Mouse (Mus musculus): Measurements from ENCODE around the gene Ptpn12. TPM values are rescaled to one million over a fixed set of nuclear protein-coding genes. Genes with fewer than 3 reads are reported as not detected.

Gene Ptpn12
- polyA plus RNA-seq, 1 experiment from 2014 or later = 35.5 TPM

DNA sequence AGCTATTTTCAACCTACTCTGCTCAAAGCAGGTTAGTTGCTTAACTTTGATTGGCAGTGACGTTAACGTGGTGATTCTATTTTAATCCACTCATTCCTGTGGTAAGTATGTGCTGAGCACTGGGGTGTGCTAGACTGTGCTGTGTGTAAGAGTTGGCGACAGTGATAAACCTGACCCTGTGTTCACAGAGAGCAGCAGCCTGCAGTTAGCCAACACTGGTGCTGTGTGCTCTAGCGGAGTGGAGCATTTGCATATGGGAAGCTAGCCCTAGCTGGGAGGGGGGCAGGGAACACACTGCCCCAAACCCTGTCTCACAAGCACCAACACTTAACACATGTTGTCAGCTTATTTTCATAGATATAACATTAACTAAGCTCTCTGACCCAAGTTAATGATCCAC is 87.8 kb downstream of the Ptpn12 start:
- peak; percentile 23 for DNase-seq (ENCODE audit: low spot score)
- ATAC-seq = peak; percentile 57; the same call in 1 of the 2 replicates
- 51% methylated on average over 4 of the region's 4 CpGs for WGBS

DNA sequence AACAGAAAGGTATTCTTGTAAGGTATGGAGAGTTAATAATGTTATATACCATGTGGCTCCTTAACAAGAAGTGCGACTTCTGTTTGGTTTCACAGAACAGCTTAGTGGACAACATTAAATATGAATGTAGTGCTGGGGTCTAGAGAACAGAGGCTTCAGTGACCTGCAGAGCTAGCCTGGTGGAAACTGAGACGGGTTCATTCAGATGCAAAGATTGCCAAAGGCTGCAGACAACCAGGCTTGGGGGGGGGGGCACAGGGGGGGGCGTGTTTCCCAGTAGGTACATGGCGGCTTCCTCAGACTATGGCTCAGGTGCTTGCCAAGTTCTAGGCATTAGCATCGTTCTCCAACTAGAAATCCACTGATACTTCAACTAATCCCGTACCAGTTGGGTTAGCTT is 91.3 kb downstream of the Ptpn12 start:
- Histone ChIP-seq H3K36me3 (ENCODE audit: control insufficient read depth, insufficient read depth, low read length) (no peaks in the 10 kb centered on the region), H3K4me3 (ENCODE audit: low read depth, low read length) (no peak overlapping the region), H3K4me1 (ENCODE audit: control insufficient read depth, insufficient read depth, low read length) (no peaks in the 10 kb centered on the region), H3K27me3 (replicated peaks; ENCODE audit: control insufficient read depth, insufficient read depth, low read length) (no peaks in the 10 kb centered on the region), H3K27ac (ENCODE audit: low read depth, low read length) (no peak overlapping the region), H3K9me3 (replicated peaks; ENCODE audit: control insufficient read depth, low read length) (no peaks in the 10 kb centered on the region), H3K9ac (ENCODE audit: low read length) (no peak overlapping the region), H3K4me2 (ENCODE audit: low read length) (no peak overlapping the region)
- 72% methylated on average over 6 of the region's 6 CpGs for WGBS
- DNase-seq (ENCODE audit: low spot score) = no peak
- no peak for ATAC-seq

More for the DNA sequence above, 87.8 kb downstream of the Ptpn12 start:
- Histone ChIP-seq H3K4me1 (ENCODE audit: control insufficient read depth, insufficient read depth, low read length) (no peaks in the 10 kb centered on the region), H3K27ac (ENCODE audit: low read depth, low read length) (no peak overlapping the region), H3K4me2 (ENCODE audit: low read length) (no peak overlapping the region), H3K9me3 (replicated peaks; ENCODE audit: control insufficient read depth, low read length) (no peaks in the 10 kb centered on the region), H3K4me3 (ENCODE audit: low read depth, low read length) (no peak overlapping the region), H3K36me3 (ENCODE audit: control insufficient read depth, insufficient read depth, low read length) (no peaks in the 10 kb centered on the region), H3K27me3 (replicated peaks; ENCODE audit: control insufficient read depth, insufficient read depth, low read length) (no peaks in the 10 kb centered on the region), H3K9ac (ENCODE audit: low read length) (no peak overlapping the region)

DNA sequence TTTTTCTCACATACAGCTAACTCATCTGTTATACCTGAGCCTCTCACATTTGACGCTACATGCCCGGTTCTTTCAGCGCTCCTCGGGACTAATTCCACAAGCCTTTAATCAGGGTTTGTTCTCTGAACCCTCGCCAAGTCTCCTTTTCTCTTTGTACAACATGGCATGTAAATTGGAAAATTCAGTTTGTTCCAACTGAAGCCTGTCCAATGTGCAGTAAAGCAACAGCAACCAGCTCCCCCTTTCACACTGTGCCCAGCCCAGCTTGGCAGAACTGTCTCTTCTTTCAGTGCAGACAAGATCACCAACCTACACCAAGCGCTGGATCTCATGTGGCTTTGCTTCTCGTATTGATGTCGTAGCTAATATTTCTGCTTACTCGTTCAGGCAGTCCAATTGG is 92.4 kb downstream of the Ptpn12 start:
- DNase-seq (ENCODE audit: low spot score) = peak; percentile 90
- peak; percentile 80; the same call in 1 of the 2 replicates for ATAC-seq
- 42% methylated on average over 9 of the region's 9 CpGs for whole genome bisulfite sequencing
- no peak overlapping the region; the same call in 1 of the 2 replicates for H3K27ac ChIP-seq (ENCODE audit: low read depth, low read length)
- H3K4me1 ChIP-seq (ENCODE audit: control insufficient read depth, insufficient read depth, low read length) = no peaks in the 10 kb centered on the region
- no peak overlapping the region for H3K9ac ChIP-seq (ENCODE audit: low read length)
- no peaks in the 10 kb centered on the region for H3K27me3 ChIP-seq (replicated peaks; ENCODE audit: control insufficient read depth, insufficient read depth, low read length)
- H3K36me3 ChIP-seq (ENCODE audit: control insufficient read depth, insufficient read depth, low read length) = no peaks in the 10 kb centered on the region
- no peak overlapping the region for H3K4me3 ChIP-seq (ENCODE audit: low read depth, low read length)
- no peaks in the 10 kb centered on the region for H3K9me3 ChIP-seq (replicated peaks; ENCODE audit: control insufficient read depth, low read length)
- no peak overlapping the region for H3K4me2 ChIP-seq (ENCODE audit: low read length)

DNA sequence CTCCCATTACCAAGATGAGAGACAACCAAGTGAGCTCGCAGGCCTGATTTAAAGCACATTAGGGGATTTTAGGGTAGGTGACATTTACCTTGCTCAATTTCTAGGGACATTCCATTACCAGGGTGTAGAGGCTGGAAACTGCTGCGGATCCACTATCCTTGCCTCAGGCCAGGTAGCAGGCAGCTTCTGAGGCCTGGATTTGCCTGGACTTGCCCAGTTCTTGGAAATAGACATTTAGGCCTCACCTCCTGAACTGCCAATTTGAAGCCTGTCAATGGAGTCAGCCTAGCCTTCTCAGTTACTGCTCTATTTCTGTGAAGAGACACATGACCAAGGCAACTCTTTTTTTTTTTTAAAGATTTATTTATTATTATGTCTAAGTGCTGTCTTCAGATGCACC is 94.8 kb downstream of the Ptpn12 start:
- no peak for ATAC-seq

DNA sequence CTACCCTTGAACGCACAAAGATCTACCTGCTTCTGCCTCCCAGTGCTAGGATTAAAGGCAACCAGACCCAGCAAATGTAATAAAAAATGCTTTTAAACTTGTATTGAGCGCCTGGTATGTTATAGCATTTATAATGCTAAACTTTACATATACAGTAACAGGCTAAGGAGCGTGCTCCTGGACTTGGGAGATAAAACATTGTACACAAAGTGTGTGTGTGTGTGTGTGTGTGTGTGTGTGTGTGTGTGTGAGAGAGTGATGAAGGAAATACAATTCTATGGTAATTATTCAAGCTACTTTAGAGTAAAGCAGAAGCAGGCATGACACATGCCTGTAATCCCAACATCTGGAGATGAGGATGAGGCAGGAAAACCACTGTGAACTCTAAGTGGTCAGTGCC is 99.4 kb downstream of the Ptpn12 start, which contains the start of gene Rsbn1l:
Gene Rsbn1l, minus strand, starts transcription at position 101 of the 400 bp plus-strand sequence.
- ATAC-seq = no peak
- 100% methylated on average over 3 of the region's 3 CpGs for WGBS
- H3K9ac ChIP-seq (ENCODE audit: low read length) = no peak within 1 kb of the TSS
- no peak within 1 kb of the TSS for H3K27ac ChIP-seq (ENCODE audit: low read depth, low read length)
- no peak within 1 kb of the TSS for H3K4me2 ChIP-seq (ENCODE audit: low read length)
- 0 out of 2 replicates have a peak, but pooled peaks cover 3% of the 10 kb centered on the region for H3K9me3 ChIP-seq (replicated peaks; ENCODE audit: control insufficient read depth, low read length)
- peaks cover 4% of the 10 kb centered on the region; the same call in 1 of the 2 replicates for H3K4me1 ChIP-seq (ENCODE audit: control insufficient read depth, insufficient read depth, low read length)
- DNase-seq (ENCODE audit: low spot score) = no peak
- H3K36me3 ChIP-seq (ENCODE audit: control insufficient read depth, insufficient read depth, low read length) = no peaks in the 10 kb centered on the region
- no peaks in the 10 kb centered on the region for H3K27me3 ChIP-seq (replicated peaks; ENCODE audit: control insufficient read depth, insufficient read depth, low read length)
- H3K4me3 ChIP-seq (ENCODE audit: low read depth, low read length) = no peak within 1 kb of the TSS

More for the DNA sequence above, 94.8 kb downstream of the Ptpn12 start:
- no peaks in the 10 kb centered on the region for H3K4me1 ChIP-seq (ENCODE audit: control insufficient read depth, insufficient read depth, low read length)
- H3K27ac ChIP-seq (ENCODE audit: low read depth, low read length) = no peak overlapping the region
- WGBS = 97% methylated on average over 2 of the region's 2 CpGs
- no peaks in the 10 kb centered on the region for H3K27me3 ChIP-seq (replicated peaks; ENCODE audit: control insufficient read depth, insufficient read depth, low read length)
- H3K9ac ChIP-seq (ENCODE audit: low read length) = no peak overlapping the region
- H3K4me3 ChIP-seq (ENCODE audit: low read depth, low read length) = no peak overlapping the region
- H3K9me3 ChIP-seq (replicated peaks; ENCODE audit: control insufficient read depth, low read length) = 0 out of 2 replicates have a peak, but pooled peaks cover 3% of the 10 kb centered on the region
- no peak for DNase-seq (ENCODE audit: low spot score)
- H3K36me3 ChIP-seq (ENCODE audit: control insufficient read depth, insufficient read depth, low read length) = no peaks in the 10 kb centered on the region
- no peak overlapping the region for H3K4me2 ChIP-seq (ENCODE audit: low read length)

DNA sequence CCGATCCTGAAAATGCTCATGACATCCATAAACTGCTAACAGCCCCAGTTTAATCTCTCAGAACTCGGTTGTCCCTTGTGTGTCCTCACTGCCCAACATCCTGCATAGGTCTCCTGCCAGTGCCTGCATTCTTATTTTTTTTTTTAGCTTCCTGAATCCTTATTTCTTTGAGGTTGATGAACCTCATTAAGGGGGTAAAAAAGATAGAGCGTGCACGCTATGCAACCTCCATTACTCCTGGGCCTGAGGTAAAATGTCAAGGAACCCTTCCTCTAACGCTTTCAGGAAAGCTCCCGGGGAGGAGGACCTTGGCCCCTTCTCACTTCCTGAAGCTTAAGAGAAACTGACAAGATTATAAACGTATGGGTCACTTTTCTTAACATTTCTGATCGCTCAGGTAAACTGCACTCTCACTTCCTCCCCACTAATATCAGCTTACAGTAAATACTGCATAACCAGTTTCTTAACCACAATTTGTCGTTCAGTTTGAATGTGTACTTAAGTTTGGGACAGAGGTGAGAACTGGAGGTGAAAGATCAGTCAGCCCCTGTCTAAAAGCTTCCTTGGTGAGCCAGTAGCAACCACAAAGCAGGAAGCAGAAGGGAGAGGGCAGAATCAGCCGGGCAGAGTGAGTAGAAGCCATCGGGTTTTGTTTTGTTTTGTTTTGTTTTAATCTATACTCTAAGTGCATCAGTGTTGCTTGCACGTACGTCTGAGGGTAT is 100.4 kb downstream of the Ptpn12 start:
- Histone ChIP-seq H3K4me3 (ENCODE audit: low read depth, low read length) (no peak overlapping the region), H3K4me2 (ENCODE audit: low read length) (no peak overlapping the region), H3K9me3 (replicated peaks; ENCODE audit: control insufficient read depth, low read length) (0 out of 2 replicates have a peak, but pooled peaks cover 3% of the 10 kb centered on the region), H3K36me3 (ENCODE audit: control insufficient read depth, insufficient read depth, low read length) (no peaks in the 10 kb centered on the region), H3K9ac (ENCODE audit: low read length) (no peak overlapping the region), H3K27ac (ENCODE audit: low read depth, low read length) (no peak overlapping the region), H3K27me3 (replicated peaks; ENCODE audit: control insufficient read depth, insufficient read depth, low read length) (no peaks in the 10 kb centered on the region), H3K4me1 (ENCODE audit: control insufficient read depth, insufficient read depth, low read length) (peaks cover 4% of the 10 kb centered on the region; the same call in 1 of the 2 replicates)
- ATAC-seq (no peak), DNase-seq (ENCODE audit: low spot score) (no peak)
- 74% methylated on average over 13 of the region's 13 CpGs for WGBS

DNA sequence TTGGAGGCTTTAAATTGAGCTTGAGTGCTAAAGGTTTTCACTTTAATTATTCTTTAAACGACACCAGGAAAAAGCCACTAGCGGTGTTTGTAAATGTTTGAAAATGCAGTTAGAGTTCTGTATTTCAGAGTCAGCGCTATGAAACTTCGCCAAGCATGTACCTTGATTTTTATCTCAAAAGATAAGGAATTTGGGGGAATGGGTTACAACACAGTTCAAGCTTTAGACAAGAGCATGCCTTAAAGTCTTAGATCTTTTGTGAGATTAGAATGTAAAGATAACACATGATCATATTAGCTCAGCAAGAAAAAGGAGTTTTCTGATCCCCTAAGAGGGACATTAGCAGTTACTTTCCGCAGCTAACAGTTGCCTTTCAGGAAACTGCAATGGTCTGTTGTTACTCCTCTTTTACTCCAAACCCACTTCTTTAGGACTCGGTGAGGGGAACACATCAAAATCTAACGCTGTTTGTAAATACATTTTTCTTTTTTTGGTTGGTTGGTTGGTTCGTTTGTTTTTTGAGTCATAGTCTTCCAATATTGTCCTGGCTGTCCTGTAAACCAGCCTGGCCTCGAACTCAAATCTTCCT is 103.3 kb downstream of the Ptpn12 start:
- Histone ChIP-seq H3K9me3 (replicated peaks; ENCODE audit: control insufficient read depth, low read length) (0 out of 2 replicates have a peak, but pooled peaks cover 3% of the 10 kb centered on the region), H3K9ac (ENCODE audit: low read length) (peak overlapping the region; percentile 94), H3K36me3 (ENCODE audit: control insufficient read depth, insufficient read depth, low read length) (no peaks in the 10 kb centered on the region), H3K4me2 (ENCODE audit: low read length) (peak overlapping the region; percentile 54), H3K27me3 (replicated peaks; ENCODE audit: control insufficient read depth, insufficient read depth, low read length) (no peaks in the 10 kb centered on the region), H3K4me1 (ENCODE audit: control insufficient read depth, insufficient read depth, low read length) (peaks cover 14% of the 10 kb centered on the region), H3K4me3 (ENCODE audit: low read depth, low read length) (peak overlapping the region; percentile 96), H3K27ac (ENCODE audit: low read depth, low read length) (no peak overlapping the region)
- WGBS = 22% methylated on average over 9 of the region's 9 CpGs
- DNase-seq (ENCODE audit: low spot score) (no peak), ATAC-seq (no peak)

DNA sequence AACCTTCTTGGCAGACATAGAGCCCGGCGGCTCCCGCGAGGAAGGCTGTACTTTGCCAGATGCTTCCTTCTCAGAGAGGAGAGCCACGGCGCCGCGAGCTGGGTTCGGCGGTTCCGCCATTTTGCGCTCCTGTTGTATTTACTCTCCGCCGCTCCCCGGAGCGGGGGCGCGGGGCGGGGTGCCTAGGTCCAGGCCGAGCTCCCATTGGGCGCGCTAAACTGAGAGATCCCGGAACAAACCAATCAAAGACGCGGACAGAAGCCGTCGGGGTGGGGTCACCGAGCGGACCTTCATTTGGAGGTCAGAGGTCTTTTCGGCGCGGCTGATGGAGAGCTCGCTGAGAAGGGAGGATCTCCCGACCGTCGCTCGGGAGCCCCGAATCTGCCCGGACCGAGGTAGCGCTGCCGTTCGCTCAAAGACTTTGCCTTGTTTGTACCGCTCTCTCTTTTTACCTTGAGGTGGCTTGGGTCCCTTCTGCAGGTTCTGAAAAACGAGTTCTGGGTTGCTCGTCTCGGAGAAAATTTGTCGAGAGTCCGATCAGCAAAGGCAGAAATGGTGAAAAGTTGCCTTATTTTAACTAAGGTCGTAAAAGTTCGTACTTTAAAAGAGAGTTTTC is 103.9 kb downstream of the Ptpn12 start:
- Histone ChIP-seq H3K36me3 (ENCODE audit: control insufficient read depth, insufficient read depth, low read length) (no peaks in the 10 kb centered on the region), H3K27me3 (replicated peaks; ENCODE audit: control insufficient read depth, insufficient read depth, low read length) (no peaks in the 10 kb centered on the region), H3K27ac (ENCODE audit: low read depth, low read length) (peak overlapping the region; percentile 99), H3K4me2 (ENCODE audit: low read length) (peak overlapping the region; percentile 71), H3K9me3 (replicated peaks; ENCODE audit: control insufficient read depth, low read length) (0 out of 2 replicates have a peak, but pooled peaks cover under 1% of the 10 kb centered on the region), H3K4me3 (ENCODE audit: low read depth, low read length) (peak overlapping the region; percentile 96), H3K4me1 (ENCODE audit: control insufficient read depth, insufficient read depth, low read length) (peaks cover 14% of the 10 kb centered on the region), H3K9ac (ENCODE audit: low read length) (peak overlapping the region; percentile 94)
- ATAC-seq (peak; percentile 99), DNase-seq (ENCODE audit: low spot score) (peak; percentile 98)
- under 1% methylated on average over 51 of the region's 51 CpGs for WGBS
